ENCODE assay signal across 9 mouse cellular contexts in the genomic region with DNA sequence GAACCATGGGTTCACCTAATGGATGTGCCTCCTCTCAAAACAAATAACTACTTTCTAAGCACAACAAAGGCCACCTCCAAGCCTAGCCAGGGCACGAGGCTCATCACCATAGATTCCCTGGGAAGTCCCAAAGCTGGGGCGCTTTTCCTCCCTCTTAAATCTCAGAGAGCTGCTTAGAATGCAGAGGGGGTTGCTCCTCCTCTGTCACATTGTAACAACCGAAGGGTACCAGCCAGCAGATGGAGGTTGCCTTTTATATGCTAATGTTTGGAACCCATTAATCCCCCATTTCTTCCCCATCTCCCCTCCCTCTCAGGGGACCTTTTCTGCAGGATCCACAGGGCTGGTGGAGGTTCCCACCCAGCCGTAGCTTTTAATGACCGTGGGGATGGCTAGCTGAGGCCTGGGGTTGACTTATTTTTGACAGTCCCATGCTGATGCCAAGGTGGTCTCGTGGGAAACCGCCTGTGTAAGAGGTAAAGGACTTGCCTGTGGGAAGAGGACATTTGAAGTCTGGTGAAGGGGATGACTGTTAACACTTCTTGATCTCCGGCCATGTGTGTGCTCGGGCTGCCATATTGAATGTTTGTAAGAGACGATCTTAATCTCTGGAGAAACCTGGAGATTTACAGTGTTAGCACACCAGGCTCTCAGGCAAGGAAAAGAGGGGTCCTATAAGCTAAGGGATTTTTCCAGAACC.
A peak's percentile ranks its signal among the peaks of the same experiment; 100 is the strongest.
DNase-seq lines count a peak whose midpoint lies in the region; ATAC-seq and TF ChIP-seq lines count a peak whose summit lies in the region.
"Had no signal": no experiment of that assay in that cellular context is flagged by ENCODE, and none has a peak within 500 bp of the region (broad histone marks: within the 10 kb centered on the region; RNA-seq: fewer than 3 reads in every experiment).

No protein-coding gene starts in this region.

- WGBS in neural tube, embryonic 11.5 days, result 35% methylated on average over 10 of the region's 10 CpGs
- WGBS in forebrain, embryonic 11.5 days, result 30% methylated on average over 10 of the region's 10 CpGs
- WGBS in limb, embryonic 12.5 days, result 52% methylated on average over 10 of the region's 10 CpGs
- WGBS in olfactory bulb, adult 2 months, result 74% methylated on average over 10 of the region's 10 CpGs

- no peaks in the 10 kb centered on the region for H3K27me3 ChIP-seq in neural tube, embryonic 11.5 days (ENCODE audit: control insufficient read depth, insufficient read depth, low read length)
- H3K27me3 ChIP-seq in forebrain, embryonic 11.5 days (ENCODE audit: control insufficient read depth, insufficient read depth, low read length), result no peaks in the 10 kb centered on the region
- H3K27me3 ChIP-seq in limb, embryonic 12.5 days, result no peaks in the 10 kb centered on the region

- no peak for TF ChIP-seq POLR2A in olfactory bulb, adult 2 months (IDR thresholded peaks at IDR 0.05; ENCODE audit: insufficient read depth, low read depth, low read length)

- H3K4me1 ChIP-seq in neural tube, embryonic 11.5 days (ENCODE audit: control insufficient read depth, insufficient read depth, low read length), result peaks cover 34% of the 10 kb centered on the region
- peaks cover 19% of the 10 kb centered on the region for H3K4me1 ChIP-seq in forebrain, embryonic 11.5 days (replicated peaks; ENCODE audit: control insufficient read depth, insufficient read depth, low read length)
- peaks cover 53% of the 10 kb centered on the region for H3K4me1 ChIP-seq in limb, embryonic 12.5 days (replicated peaks)
- peaks cover 25% of the 10 kb centered on the region for H3K4me1 ChIP-seq in olfactory bulb, adult 2 months (ENCODE audit: control insufficient read depth, insufficient read depth, low read length)

- H3K27ac ChIP-seq in neural tube, embryonic 11.5 days (ENCODE audit: low read depth, low read length), result peak overlapping the region; percentile 82
- H3K27ac ChIP-seq in forebrain, embryonic 11.5 days (ENCODE audit: low read depth, low read length), result peak overlapping the region; percentile 44
- H3K27ac ChIP-seq in limb, embryonic 12.5 days, result peak overlapping the region; percentile 67
- H3K27ac ChIP-seq in olfactory bulb, adult 2 months (ENCODE audit: insufficient read depth, low read depth, low read length), result 0 out of 2 replicates have a peak overlapping the region, but pooled peaks have one; percentile 19
- H3K27ac ChIP-seq: liver, embryonic 14.5 days had no signal

- H3K36me3 ChIP-seq in neural tube, embryonic 11.5 days (ENCODE audit: control insufficient read depth, insufficient read depth, low read length), result no peaks in the 10 kb centered on the region
- H3K36me3 ChIP-seq in forebrain, embryonic 11.5 days (ENCODE audit: control insufficient read depth, insufficient read depth, low read length), result no peaks in the 10 kb centered on the region
- H3K36me3 ChIP-seq in limb, embryonic 12.5 days, result no peaks in the 10 kb centered on the region

- peak; percentile 92 for ATAC-seq in neural tube, embryonic 11.5 days (ENCODE audit: insufficient read depth, low FRiP score, low TSS enrichment)
- ATAC-seq in forebrain, embryonic 11.5 days (replicated peaks; ENCODE audit: low FRiP score), result peak; percentile 87
- ATAC-seq in limb, embryonic 12.5 days (ENCODE audit: insufficient number of reproducible peaks, insufficient read depth, low FRiP score, low TSS enrichment, low read depth), result no peak

- 0 out of 2 replicates have a peak overlapping the region, but pooled peaks have one; percentile 5 for H3K4me2 ChIP-seq in neural tube, embryonic 11.5 days (ENCODE audit: low read depth)
- H3K4me2 ChIP-seq in forebrain, embryonic 11.5 days (ENCODE audit: low read depth, low read length, severe bottlenecking), result no peak overlapping the region
- H3K4me2 ChIP-seq in limb, embryonic 12.5 days, result no peak overlapping the region

- H3K9me3 ChIP-seq in neural tube, embryonic 11.5 days (ENCODE audit: control insufficient read depth, low read length), result no peaks in the 10 kb centered on the region
- no peaks in the 10 kb centered on the region for H3K9me3 ChIP-seq in forebrain, embryonic 11.5 days (ENCODE audit: control insufficient read depth, low read length)
- no peaks in the 10 kb centered on the region for H3K9me3 ChIP-seq in limb, embryonic 12.5 days

- peak; percentile 76 for DNase-seq in neural tube, embryonic 11.5 days (ENCODE audit: low spot score)
- no peak for DNase-seq in neural tube, embryonic 10.5 days (ENCODE audit: extremely low spot score, low spot score)
- DNase-seq in forebrain, embryonic 11.5 days (ENCODE audit: low spot score), result peak; percentile 58
- no peak for DNase-seq in urinary bladder, postnatal 4 days (ENCODE audit: low spot score in 2 of 2)
- no peak for DNase-seq in B cell, adult 2 months
- DNase-seq: thymus, adult 18-20 months had no signal

- peak overlapping the region; percentile 22; the same call in 1 of the 2 replicates for H3K9ac ChIP-seq in neural tube, embryonic 11.5 days (ENCODE audit: low read length)
- no peak overlapping the region for H3K9ac ChIP-seq in forebrain, embryonic 11.5 days (ENCODE audit: low read length)
- H3K9ac ChIP-seq in limb, embryonic 12.5 days (replicated peaks), result no peak overlapping the region
- H3K9ac ChIP-seq: liver, embryonic 14.5 days had no signal

- H3K4me3 ChIP-seq in neural tube, embryonic 11.5 days (ENCODE audit: low read depth, low read length), result no peak overlapping the region
- no peak overlapping the region for H3K4me3 ChIP-seq in forebrain, embryonic 11.5 days (ENCODE audit: low read depth, low read length)
- no peak overlapping the region for H3K4me3 ChIP-seq in limb, embryonic 12.5 days (replicated peaks)
- no peak overlapping the region for H3K4me3 ChIP-seq in olfactory bulb, adult 2 months (ENCODE audit: insufficient read depth, low read depth, low read length)

- no peak for TF ChIP-seq CTCF in olfactory bulb, adult 2 months (IDR thresholded peaks at IDR 0.05; ENCODE audit: insufficient read depth, low read depth, low read length)

Comparison
In these comparisons a context has a peak if more than half of its experiments do, and no peak if none do; other contexts are left out.
1. DNase-seq: peak in neural tube, embryonic 11.5 days (single experiment) and forebrain, embryonic 11.5 days (single experiment); none in neural tube, embryonic 10.5 days (single experiment), urinary bladder, postnatal 4 days (0 of 2) and B cell, adult 2 months (0 of 2).
2. H3K27ac ChIP-seq: peak in every context shown above with its lines; median percentile 82 in neural tube, embryonic 11.5 days; 67 in limb, embryonic 12.5 days; 44 in forebrain, embryonic 11.5 days; 19 in olfactory bulb, adult 2 months.